In genomic region chr13:34131708-34132060, GRCm38 (mm10) we compare ENCODE assay signal across 8 mouse cellular contexts. TPM values are rescaled to one million over a fixed set of nuclear protein-coding genes. Genes with fewer than 3 reads are reported as not detected.
A peak's percentile ranks its signal among the peaks of the same experiment; 100 is the strongest.
DNase-seq lines count a peak whose midpoint lies in the region; ATAC-seq and TF ChIP-seq lines count a peak whose summit lies in the region.

No protein-coding gene starts in this region.

- DNase-seq in lung, embryonic 14.5 days, result peak; percentile 51
- DNase-seq in lung, adult 18-20 months, result no peak
- DNase-seq in layer of hippocampus, adult 9-11 months, result peak; percentile 73
- peak; percentile 93 for DNase-seq in midbrain, embryonic 14.5 days
- DNase-seq in thymus, adult 18-20 months, result peak; percentile 42 to 68

- peak overlapping the region; percentile 65 for H3K9ac ChIP-seq in lung, embryonic 14.5 days
- H3K9ac ChIP-seq in heart, embryonic 13.5 days, result peak overlapping the region; percentile 87
- peak overlapping the region; percentile 76 for H3K9ac ChIP-seq in midbrain, embryonic 14.5 days (replicated peaks; ENCODE audit: low read length)

- peak overlapping the region; percentile 86 for H3K4me2 ChIP-seq in lung, embryonic 14.5 days
- H3K4me2 ChIP-seq in heart, embryonic 13.5 days, result peak overlapping the region; percentile 86
- peak overlapping the region; percentile 88 for H3K4me2 ChIP-seq in midbrain, embryonic 14.5 days (ENCODE audit: low read length)

- H3K4me1 ChIP-seq in lung, embryonic 14.5 days (ENCODE audit: insufficient read depth), result peaks cover 4% of the 10 kb centered on the region
- peaks cover 13% of the 10 kb centered on the region for H3K4me1 ChIP-seq in brown adipose tissue, adult 24 weeks (ENCODE audit: control insufficient read depth, insufficient read depth, insufficient read length, low read length)
- H3K4me1 ChIP-seq in heart, embryonic 13.5 days, result peaks cover 46% of the 10 kb centered on the region
- H3K4me1 ChIP-seq in midbrain, embryonic 14.5 days (ENCODE audit: control insufficient read depth, insufficient read depth, low read length), result peaks cover 30% of the 10 kb centered on the region

- H3K27ac ChIP-seq in lung, embryonic 14.5 days (ENCODE audit: low read depth), result peak overlapping the region; percentile 68
- H3K27ac ChIP-seq in brown adipose tissue, adult 24 weeks (replicated peaks; ENCODE audit: low read depth, low read length), result no peak overlapping the region
- H3K27ac ChIP-seq in heart, embryonic 13.5 days (replicated peaks), result peak overlapping the region; percentile 94
- peak overlapping the region; percentile 98 for H3K27ac ChIP-seq in midbrain, embryonic 14.5 days (replicated peaks; ENCODE audit: low read depth, low read length)

- ATAC-seq in lung, embryonic 14.5 days (ENCODE audit: insufficient read depth), result no peak
- ATAC-seq in heart, embryonic 13.5 days (ENCODE audit: extremely low read depth, insufficient number of reproducible peaks, low FRiP score, low TSS enrichment), result no peak
- peak; percentile 49 for ATAC-seq in midbrain, embryonic 14.5 days (ENCODE audit: low FRiP score, low TSS enrichment)
- no peak for ATAC-seq in erythroid progenitor cell, adult 5-6 weeks (replicated peaks; ENCODE audit: low FRiP score, poor library complexity, severe bottlenecking)

- peak overlapping the region; percentile 64 for H3K4me3 ChIP-seq in lung, embryonic 14.5 days (ENCODE audit: low read depth, low read length)
- peak overlapping the region; percentile 66; the same call in 1 of the 2 replicates for H3K4me3 ChIP-seq in brown adipose tissue, adult 24 weeks (ENCODE audit: insufficient read depth, low read depth, low read length)
- H3K4me3 ChIP-seq in heart, embryonic 13.5 days, result peak overlapping the region; percentile 77
- H3K4me3 ChIP-seq in midbrain, embryonic 14.5 days (replicated peaks; ENCODE audit: low read depth, low read length), result peak overlapping the region; percentile 93

- 4% methylated on average over 10 of the region's 10 CpGs for WGBS in lung, embryonic 14.5 days
- WGBS in heart, embryonic 13.5 days, result 1% methylated on average over 10 of the region's 10 CpGs
- WGBS in midbrain, embryonic 14.5 days, result 0% methylated on average over 10 of the region's 10 CpGs

- no peaks in the 10 kb centered on the region for H3K36me3 ChIP-seq in lung, embryonic 14.5 days (ENCODE audit: insufficient read depth)
- peaks cover 9% of the 10 kb centered on the region for H3K36me3 ChIP-seq in heart, embryonic 13.5 days
- peaks cover 16% of the 10 kb centered on the region for H3K36me3 ChIP-seq in midbrain, embryonic 14.5 days (ENCODE audit: control insufficient read depth, insufficient read depth, low read length)

- no peaks in the 10 kb centered on the region for H3K9me3 ChIP-seq in lung, embryonic 14.5 days (ENCODE audit: low read depth, low read length)
- no peaks in the 10 kb centered on the region for H3K9me3 ChIP-seq in heart, embryonic 13.5 days
- H3K9me3 ChIP-seq in midbrain, embryonic 14.5 days (ENCODE audit: control insufficient read depth, low read length), result no peaks in the 10 kb centered on the region

- TF ChIP-seq CTCF in lung, embryonic 14.5 days (IDR thresholded peaks at IDR 0.05; ENCODE audit: low read depth), result peak; percentile 26

- H3K27me3 ChIP-seq in lung, embryonic 14.5 days (ENCODE audit: insufficient read depth, low read length), result peaks cover 30% of the 10 kb centered on the region
- peaks cover 32% of the 10 kb centered on the region for H3K27me3 ChIP-seq in heart, embryonic 13.5 days (replicated peaks)
- H3K27me3 ChIP-seq in midbrain, embryonic 14.5 days (ENCODE audit: control insufficient read depth, insufficient read depth, low read length), result no peaks in the 10 kb centered on the region

RNA-seq across cellular contexts. Expression of gene Tubb2b, which starts 1.4 kb away (rescaled TPM):
- polyA plus RNA-seq in lung, embryonic 14.5 days (2014; fragmentation: Nextera tagmentation; extraction: Ambion mirVana), result 13.3 and 15.9 TPM in 2 replicates
- polyA plus RNA-seq in brown adipose tissue, adult 24 weeks (2012; ENCODE audit: insufficient read depth, insufficient read length, missing spikeins), result 1.0 and 1.7 TPM in 2 replicates
- polyA plus RNA-seq in heart, embryonic 13.5 days (2015; fragmentation: Nextera tagmentation; extraction: Ambion mirVana), result 36.7 and 40.0 TPM in 2 replicates
- polyA plus RNA-seq in midbrain, embryonic 14.5 days (2014; fragmentation: Nextera tagmentation; extraction: Ambion mirVana), result 758 and 1,005 TPM in 2 replicates
- not detected in 2 replicates for total RNA-seq in erythroid progenitor cell, adult 5-6 weeks (2015; ENCODE audit: low replicate concordance)
- 1.4 TPM in 1 of 2 replicates, not detected in the other for total RNA-seq in erythroid progenitor cell, adult 5-6 weeks (2017; ENCODE audit: low replicate concordance)

RNA-seq across cellular contexts. Expression of gene Psmg4, which starts 31.1 kb away (rescaled TPM):
- polyA plus RNA-seq in lung, embryonic 14.5 days (2014; fragmentation: Nextera tagmentation; extraction: Ambion mirVana), result 73.7 and 78.0 TPM in 2 replicates
- 25.2 and 29.4 TPM in 2 replicates for polyA plus RNA-seq in brown adipose tissue, adult 24 weeks (2012; ENCODE audit: insufficient read depth, insufficient read length, missing spikeins)
- 65.3 and 81.5 TPM in 2 replicates for polyA plus RNA-seq in heart, embryonic 13.5 days (2015; fragmentation: Nextera tagmentation; extraction: Ambion mirVana)
- 79.2 and 96.7 TPM in 2 replicates for polyA plus RNA-seq in midbrain, embryonic 14.5 days (2014; fragmentation: Nextera tagmentation; extraction: Ambion mirVana)
- 3.8 and 10.5 TPM in 2 replicates for total RNA-seq in erythroid progenitor cell, adult 5-6 weeks (2015; ENCODE audit: low replicate concordance)
- total RNA-seq in erythroid progenitor cell, adult 5-6 weeks (2017; ENCODE audit: low replicate concordance), result 4.4 and 36.2 TPM in 2 replicates

RNA-seq across cellular contexts. Expression of gene Tubb2a, which starts 53.9 kb away (rescaled TPM):
- polyA plus RNA-seq in lung, embryonic 14.5 days (2014; fragmentation: Nextera tagmentation; extraction: Ambion mirVana), result 164 and 169 TPM in 2 replicates
- polyA plus RNA-seq in brown adipose tissue, adult 24 weeks (2012; ENCODE audit: insufficient read depth, insufficient read length, missing spikeins), result 21.2 and 76.9 TPM in 2 replicates
- polyA plus RNA-seq in heart, embryonic 13.5 days (2015; fragmentation: Nextera tagmentation; extraction: Ambion mirVana), result 140 and 144 TPM in 2 replicates
- 2,201 and 2,712 TPM in 2 replicates for polyA plus RNA-seq in midbrain, embryonic 14.5 days (2014; fragmentation: Nextera tagmentation; extraction: Ambion mirVana)
- 27.7 and 29.6 TPM in 2 replicates for total RNA-seq in erythroid progenitor cell, adult 5-6 weeks (2015; ENCODE audit: low replicate concordance)
- total RNA-seq in erythroid progenitor cell, adult 5-6 weeks (2017; ENCODE audit: low replicate concordance), result 27.4 and 38.5 TPM in 2 replicates

Comparison
In these comparisons a context has a peak if more than half of its experiments do, and no peak if none do; other contexts are left out.
1. DNase-seq: peak in lung, embryonic 14.5 days (single experiment), layer of hippocampus, adult 9-11 months (single experiment), midbrain, embryonic 14.5 days (single experiment) and thymus, adult 18-20 months (2 of 2); none in lung, adult 18-20 months (0 of 2).
2. RNA of gene Tubb2b, which starts 1.4 kb away (polyA plus RNA-seq): 758 to 1,005 TPM in midbrain, embryonic 14.5 days; 36.7 to 40.0 TPM in heart, embryonic 13.5 days, 13.3 to 15.9 TPM in lung, embryonic 14.5 days and 1.0 to 1.7 TPM in brown adipose tissue, adult 24 weeks; every median in the first group is over 10 times any median in the second.
3. RNA of gene Tubb2a, which starts 53.9 kb away (polyA plus RNA-seq): 2,201 to 2,712 TPM in midbrain, embryonic 14.5 days; 164 to 169 TPM in lung, embryonic 14.5 days, 140 to 144 TPM in heart, embryonic 13.5 days and 21.2 to 76.9 TPM in brown adipose tissue, adult 24 weeks; every median in the first group is over 10 times any median in the second.
4. Peak in every context shown above with its lines, with median percentiles within 50 percentile points of each other: H3K4me2 ChIP-seq, H3K4me3 ChIP-seq and H3K9ac ChIP-seq.